Mouse (Mus musculus) ES-E14 (cell line): Measurements from ENCODE around the gene Cox4i2. TPM values are rescaled to one million over a fixed set of nuclear protein-coding genes. Genes with fewer than 3 reads are reported as not detected.
A peak's percentile ranks its signal among the peaks of the same experiment; 100 is the strongest.

ENCODE experiments used
- DNase-seq: peaks from one replicate; pipeline ENCODE4 v3.0.0-alpha.2; 2013; ENCODE audit warnings: low read depth, low spot score
- H3K27ac ChIP-seq: 2 replicates; pipeline ENCODE4 v1.5.1; 2012; ENCODE audit warnings: low read depth, mild to moderate bottlenecking, low read length, moderate library complexity, mixed read lengths; ENCODE audit not compliant: poor library complexity, insufficient read depth, severe bottlenecking
- H3K36me3 ChIP-seq: 2 replicates; pipeline ENCODE4 v1.6.1; 2012; ENCODE audit warnings: mild to moderate bottlenecking, low read length, moderate library complexity, mixed read lengths; ENCODE audit not compliant: control insufficient read depth, poor library complexity, insufficient read depth, severe bottlenecking
- H3K4me1 ChIP-seq, 2 experiments: fragments of 150-350 bp in 1 of 2; sonication (generic) in 1 of 2; 2 replicates each; pipeline ENCODE4 v1.6.1; 2012; ENCODE audit warnings: low read length in 2 of 2, mild to moderate bottlenecking in 1 of 2, mixed read lengths in 1 of 2; ENCODE audit not compliant: control insufficient read depth in 2 of 2, insufficient read depth in 2 of 2, poor library complexity in 1 of 2
- H3K4me3 ChIP-seq, 2 experiments: fragments of 150-350 bp in 1 of 2; sonication (generic) in 1 of 2; 2 replicates each; pipeline ENCODE4 v1.5.1; 2012; ENCODE audit warnings: low read length in 2 of 2, low read depth in 1 of 2, mild to moderate bottlenecking in 1 of 2, mixed read lengths in 1 of 2; ENCODE audit not compliant: insufficient read depth in 1 of 2, poor library complexity in 1 of 2, severe bottlenecking in 1 of 2
- H3K9ac ChIP-seq: 2 replicates; pipeline ENCODE4 v1.6.1; 2012; ENCODE audit warnings: low read depth, mild to moderate bottlenecking, low read length, mixed read lengths; ENCODE audit not compliant: poor library complexity, insufficient read depth, severe bottlenecking
- H3K9me3 ChIP-seq: fragments of 150-350 bp; sonication (generic); 2 replicates; pipeline ENCODE4 v1.6.1; 2012; ENCODE audit warnings: low read depth, mild to moderate bottlenecking, low read length; ENCODE audit not compliant: control insufficient read depth, insufficient read depth
- CHD2 ChIP-seq: IDR thresholded peaks from 2 replicates; pipeline ENCODE4 v1.6.1; 2014; ENCODE audit warnings: mild to moderate bottlenecking, low read depth, low read length, inconsistent platforms
- HCFC1 ChIP-seq: IDR thresholded peaks from 2 replicates; pipeline ENCODE4 v1.6.1; 2012; ENCODE audit warnings: low read length, inconsistent platforms, borderline replicate concordance; ENCODE audit not compliant: insufficient read depth
- MAFK ChIP-seq: IDR thresholded peaks from 2 replicates; pipeline ENCODE4 v1.6.1; 2014; ENCODE audit warnings: mild to moderate bottlenecking, low read depth, low read length, inconsistent platforms; ENCODE audit not compliant: insufficient read depth
- ZC3H11A ChIP-seq: IDR thresholded peaks from 2 replicates; pipeline ENCODE4 v1.6.1; 2012; ENCODE audit warnings: low read depth, mild to moderate bottlenecking, inconsistent platforms, low read length, borderline replicate concordance
- ZNF384 ChIP-seq: IDR thresholded peaks from 2 replicates; pipeline ENCODE4 v1.6.1; 2012; ENCODE audit warnings: low read depth, low read length, inconsistent platforms
- in situ Hi-C, 2 experiments: fragments of 600-800 bp; cut with MboI; formaldehyde crosslinking; loops; one replicate each; pipeline ENCODE4 v1.15.1; 2025; ENCODE audit warnings: low sequenced_read_pairs in 2 of 2, inconsistent platforms in 1 of 2; ENCODE audit not compliant: unreplicated experiment in 2 of 2
- total RNA-seq: library from RNA; depleted of rRNA; stranded (reverse); fragments of 300-350 nt; gene quantifications from 2 replicates; pipeline ENCODE4 v1.2.3, GENCODE M21; 2012

The Cox4i2 gene
- total RNA-seq, 1 experiment: 1.7 TPM

DNA sequence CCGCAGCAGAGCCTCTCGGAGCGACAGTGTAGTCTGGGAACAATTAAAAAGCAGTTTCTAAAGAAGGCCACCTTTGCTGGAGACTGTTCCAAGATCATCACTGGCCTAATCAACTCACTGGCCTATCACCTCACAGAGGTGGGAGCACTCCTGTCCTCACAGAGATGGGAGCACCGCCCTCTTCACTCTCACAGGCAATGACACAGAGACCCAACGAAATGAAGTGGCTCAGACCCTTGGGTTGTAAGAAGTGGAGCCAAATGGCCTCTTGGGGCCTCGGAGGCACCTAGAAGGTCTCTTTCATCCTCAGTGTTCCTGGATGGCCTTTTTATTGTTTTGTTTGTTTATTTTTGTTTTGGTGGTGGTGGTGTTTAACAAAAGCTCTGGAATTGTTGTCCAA, 27.8 kb upstream of the Cox4i2 start:
- DNase-seq: no peak
- Histone ChIP-seq H3K9ac (no peak overlapping the region), H3K4me3 (no peak overlapping the region), H3K4me1 (peaks cover 18 to 42% of the 10 kb centered on the region in 2 experiments), H3K27ac (peak overlapping the region; percentile 32; the same call in 1 of the 2 replicates), H3K9me3 (no peaks in the 10 kb centered on the region), H3K36me3 (no peaks in the 10 kb centered on the region)
- in situ Hi-C loops: no loop called here
- no peak for TF ChIP-seq MAFK
- TF ChIP-seq CHD2: no peak
- no peak for TF ChIP-seq ZC3H11A
- TF ChIP-seq HCFC1: no peak
- no peak for TF ChIP-seq ZNF384

DNA sequence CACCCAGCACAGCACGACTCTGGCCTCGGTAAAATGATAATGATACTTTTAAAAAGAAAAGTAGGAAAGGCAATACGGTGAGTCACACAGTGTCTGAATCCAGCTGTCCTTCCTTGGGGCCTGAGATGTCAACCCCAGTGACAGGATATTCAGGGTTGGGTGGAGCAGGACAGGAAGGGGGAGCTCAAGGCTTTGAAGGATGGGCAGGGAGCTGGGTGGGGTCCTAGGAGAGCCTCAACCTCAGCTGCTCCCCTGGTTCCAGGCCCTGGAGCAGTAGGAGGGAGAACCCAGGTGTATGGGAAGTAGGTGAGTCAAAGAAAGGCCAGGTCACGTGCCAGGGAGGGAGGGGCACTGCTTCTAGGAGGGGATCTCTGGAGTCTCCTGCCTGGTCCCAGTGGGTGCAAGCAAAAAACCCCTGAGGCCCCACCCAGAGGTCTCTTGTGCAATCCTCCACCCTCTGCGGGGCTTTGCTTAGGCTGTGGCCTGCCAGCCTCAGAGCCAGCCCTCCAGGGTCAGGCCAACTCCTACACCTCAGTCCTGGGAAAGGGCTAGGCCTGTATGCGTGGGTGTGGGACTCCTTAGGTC, 27.1 kb upstream of the Cox4i2 start:
- peak overlapping the region; percentile 73; the same call in 1 of the 2 replicates for H3K27ac ChIP-seq
- in situ Hi-C loops: no loop called here
- H3K9ac ChIP-seq: peak overlapping the region; percentile 48; the same call in 1 of the 2 replicates
- H3K9me3 ChIP-seq: no peaks in the 10 kb centered on the region
- H3K4me3 ChIP-seq: no peak overlapping the region; a peak in 1 of 4 replicates
- peaks cover 18 to 42% of the 10 kb centered on the region in 2 experiments for H3K4me1 ChIP-seq
- TF ChIP-seq ZC3H11A (no peak), HCFC1 (no peak), ZNF384 (no peak), MAFK (no peak), CHD2 (no peak)
- no peaks in the 10 kb centered on the region for H3K36me3 ChIP-seq
- DNase-seq: peak; percentile 66

DNA sequence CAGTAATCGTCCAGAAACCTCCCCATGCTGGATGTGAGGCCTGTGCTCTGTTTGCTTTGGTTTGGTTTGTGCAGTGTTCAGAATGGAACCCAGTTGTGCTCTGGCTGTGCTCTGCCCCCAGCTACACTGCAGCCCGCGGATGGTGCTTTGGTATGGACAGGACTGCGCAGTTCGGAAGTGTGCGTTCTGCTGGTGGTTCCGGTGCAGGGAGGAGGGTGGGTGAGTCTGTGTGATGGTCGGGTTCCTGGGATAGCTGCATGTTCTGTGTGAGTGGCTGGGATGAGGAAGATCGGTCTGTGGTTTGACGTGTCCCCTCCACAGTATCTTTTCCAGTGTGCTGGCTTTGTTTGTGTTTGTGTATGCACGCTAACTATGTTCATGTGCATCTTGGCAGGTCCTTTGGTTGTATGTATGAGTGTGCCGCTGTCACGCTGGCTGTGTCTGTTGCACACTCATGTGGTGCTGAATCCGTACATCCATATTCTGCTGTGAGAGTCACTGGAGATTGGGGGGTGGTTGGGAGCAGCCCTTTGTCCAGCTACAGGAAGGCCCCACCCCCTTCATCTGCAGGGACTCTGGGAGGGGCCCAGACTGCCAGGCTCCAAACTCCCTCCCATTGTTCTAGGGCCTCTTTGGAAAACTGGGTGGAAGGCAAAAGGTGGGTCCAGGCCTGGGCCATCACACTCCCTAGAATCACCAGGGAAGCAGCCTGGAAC, 26.0 kb upstream of the Cox4i2 start:
- no peak for TF ChIP-seq ZNF384
- TF ChIP-seq MAFK: no peak
- no peak for TF ChIP-seq ZC3H11A
- TF ChIP-seq HCFC1: no peak
- TF ChIP-seq CHD2: no peak
- Histone ChIP-seq H3K9ac (peak overlapping the region; percentile 48; the same call in 1 of the 2 replicates), H3K36me3 (no peaks in the 10 kb centered on the region), H3K9me3 (no peaks in the 10 kb centered on the region), H3K4me3 (peak overlapping the region; percentile 10 to 50; a peak in 3 of 4 replicates), H3K4me1 (peaks cover 18 to 42% of the 10 kb centered on the region in 2 experiments), H3K27ac (peak overlapping the region; percentile 73; the same call in 1 of the 2 replicates)
- in situ Hi-C loops: no loop called here
- no peak for DNase-seq

DNA sequence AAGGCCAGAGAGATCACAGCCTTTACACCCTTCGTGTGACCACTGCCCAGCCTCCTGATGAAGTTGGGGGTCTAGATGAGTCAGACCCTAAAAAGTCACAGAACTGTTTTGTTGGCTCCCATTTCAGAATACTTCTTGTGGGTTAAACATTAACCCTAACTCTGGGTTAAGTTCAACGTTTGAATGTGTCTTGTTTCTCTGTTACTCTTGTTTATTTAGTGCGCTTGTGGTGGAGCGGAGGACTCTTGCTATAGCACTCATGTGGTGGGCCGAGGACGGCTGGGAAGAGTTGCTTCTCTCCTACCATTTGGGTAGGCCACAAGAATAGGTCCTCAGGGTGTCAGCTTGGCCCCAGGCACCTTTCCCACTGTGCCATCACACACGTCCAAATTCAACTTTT, 25.4 kb upstream of the Cox4i2 start:
- Histone ChIP-seq H3K9ac (peak overlapping the region; percentile 20; the same call in 1 of the 2 replicates), H3K4me3 (no peak overlapping the region), H3K36me3 (no peaks in the 10 kb centered on the region), H3K9me3 (no peaks in the 10 kb centered on the region), H3K27ac (peak overlapping the region; percentile 26; the same call in 1 of the 2 replicates), H3K4me1 (peaks cover 17 to 42% of the 10 kb centered on the region in 2 experiments)
- in situ Hi-C loops: no loop called here
- no peak for DNase-seq
- TF ChIP-seq ZC3H11A: no peak
- TF ChIP-seq CHD2: no peak
- TF ChIP-seq HCFC1: no peak
